Mouse (Mus musculus): ENCODE measurements around the gene Cdh8.

- no peak for TF ChIP-seq CTCF (IDR thresholded peaks at IDR 0.05; ENCODE audit: low read depth, low read length)
- TF ChIP-seq TAL1 (conservative IDR thresholded peaks at IDR 0.05; ENCODE audit: low read depth, low read length), result no peak
These were observed 88.7 kb downstream of the Cdh8 start for GRCm38 (mm10) chr8:99327559-99327958.

Data from G1E (cell line).